Mouse (Mus musculus) kidney, postnatal 25 days (tissue): ENCODE results near the gene Eid1.

Source experiments
- DNase-seq, 2 experiments: peaks; one replicate each; pipeline ENCODE4 v3.0.0; 2021; ENCODE audit warnings: mixed read lengths in 2 of 2

The Eid1 gene

DNA sequence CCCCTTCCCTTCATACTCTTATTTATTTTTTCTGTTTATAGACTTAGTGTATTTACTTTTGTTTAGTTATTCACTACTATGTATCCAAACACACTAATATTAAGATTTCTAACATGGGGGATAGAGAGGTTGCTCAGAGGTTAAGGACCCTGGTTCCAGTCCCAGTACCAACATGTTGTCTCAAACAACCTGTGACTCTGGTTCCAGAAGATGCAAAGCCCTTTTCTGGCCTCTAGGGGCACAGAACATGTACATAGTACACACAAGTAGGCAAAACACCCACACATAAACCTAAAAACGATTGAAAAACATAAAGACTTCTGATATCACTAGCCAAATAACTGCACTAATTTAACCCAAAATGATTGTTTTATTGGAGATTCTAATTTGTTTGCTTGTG is 2.0 kb upstream of the Eid1 start:
- no peak for DNase-seq

DNA sequence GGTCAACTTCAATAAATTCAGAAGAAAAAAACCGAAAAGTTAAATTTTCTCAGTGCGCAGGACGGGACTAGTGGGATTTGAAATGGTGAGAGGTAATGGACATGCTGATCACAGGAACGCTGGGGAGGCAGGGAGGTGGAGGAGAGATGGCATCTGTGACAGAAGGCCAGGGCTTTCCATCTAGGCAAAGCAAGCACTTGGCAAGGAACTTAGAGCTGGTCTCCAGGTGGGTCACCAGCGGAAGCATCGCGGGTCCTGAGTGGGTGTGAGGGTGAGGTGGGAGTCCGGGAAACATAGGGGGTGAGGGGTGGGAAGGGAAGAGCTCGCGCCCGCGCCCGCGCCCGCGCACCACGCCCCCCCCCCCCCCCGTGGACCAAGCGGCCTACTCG is 333 bp upstream of the Eid1 start:
- no peak for DNase-seq

DNA sequence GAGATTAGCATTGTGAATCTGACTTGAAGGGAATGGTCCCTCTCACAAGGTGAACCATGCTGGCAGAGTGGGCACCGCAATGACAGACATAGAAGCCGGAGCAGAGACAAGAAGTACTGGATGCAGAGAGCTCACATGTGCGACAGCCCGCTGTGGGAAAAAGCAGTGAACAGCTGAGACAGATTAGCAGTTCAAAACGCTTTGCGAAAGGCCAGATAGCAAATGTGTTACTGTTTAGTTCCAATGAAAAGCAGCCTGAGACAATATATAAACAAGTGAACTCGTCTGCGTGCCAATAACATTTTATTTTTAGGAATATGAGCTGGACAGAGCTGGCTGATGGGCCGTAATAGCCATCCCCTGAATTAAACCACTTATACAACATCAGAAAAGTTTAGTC is 8.9 kb downstream of the Eid1 start:
- no peak for DNase-seq

DNA sequence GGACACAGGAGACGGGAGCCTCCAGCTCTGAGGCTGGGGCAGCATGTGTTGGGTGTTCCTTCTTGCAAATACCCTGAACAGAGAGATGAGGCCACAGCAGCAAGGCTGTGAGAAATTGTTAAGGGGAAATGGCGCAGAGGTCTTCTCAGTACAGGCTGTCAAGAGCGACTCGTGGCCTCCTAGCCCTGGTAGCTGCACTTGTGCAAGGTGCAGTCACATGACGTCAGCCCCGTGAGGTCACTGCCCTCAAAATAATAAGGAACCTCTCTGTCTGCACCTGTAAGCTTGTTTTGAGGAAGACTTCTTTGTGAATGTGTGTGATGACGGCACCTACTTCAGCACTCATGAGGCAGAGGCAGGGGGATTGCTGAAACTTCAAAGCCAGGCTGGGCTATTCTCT is 11.0 kb downstream of the Eid1 start:
- DNase-seq, result no peak

DNA sequence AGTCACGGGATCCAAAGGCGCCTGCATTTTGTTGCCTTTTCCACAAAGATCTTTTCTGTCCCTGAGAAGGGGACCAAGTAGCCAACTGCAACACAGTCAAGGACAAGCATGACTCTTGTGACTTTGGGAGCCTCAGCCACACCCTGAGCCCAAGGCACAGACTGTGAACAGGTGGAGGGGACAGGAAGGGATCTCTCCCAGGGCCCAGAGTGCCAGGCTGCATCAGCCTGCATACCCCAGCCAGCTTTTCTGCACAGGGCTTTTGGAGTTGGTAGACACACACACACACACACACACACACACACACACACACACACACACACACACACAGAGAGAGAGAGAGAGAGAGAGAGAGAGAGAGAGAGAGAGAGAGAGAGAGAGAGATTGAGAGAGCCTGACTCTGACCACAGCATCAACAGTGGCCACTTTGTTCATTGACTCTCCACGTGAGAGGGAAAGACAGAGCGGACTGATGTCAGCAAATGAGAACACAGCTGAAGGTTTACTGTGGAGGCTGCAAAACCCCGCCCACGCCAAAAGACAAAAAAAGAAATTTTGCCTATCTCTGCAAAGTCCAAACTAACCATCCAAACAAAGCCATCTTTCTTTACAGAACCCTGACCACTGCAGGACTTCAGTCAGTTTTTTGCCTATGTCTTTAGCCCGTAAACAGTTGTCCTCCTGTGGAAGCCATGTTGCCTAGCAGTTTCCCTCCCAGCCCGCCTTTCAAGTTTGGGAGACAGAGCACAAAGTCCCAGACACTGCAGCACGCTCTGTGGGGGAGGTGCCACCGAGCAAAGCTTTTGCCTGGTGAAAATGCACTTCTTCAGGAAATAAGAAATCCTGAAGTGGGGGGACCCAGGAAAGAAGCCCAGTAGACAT is 11.9 kb downstream of the Eid1 start:
- DNase-seq, result no peak

DNA sequence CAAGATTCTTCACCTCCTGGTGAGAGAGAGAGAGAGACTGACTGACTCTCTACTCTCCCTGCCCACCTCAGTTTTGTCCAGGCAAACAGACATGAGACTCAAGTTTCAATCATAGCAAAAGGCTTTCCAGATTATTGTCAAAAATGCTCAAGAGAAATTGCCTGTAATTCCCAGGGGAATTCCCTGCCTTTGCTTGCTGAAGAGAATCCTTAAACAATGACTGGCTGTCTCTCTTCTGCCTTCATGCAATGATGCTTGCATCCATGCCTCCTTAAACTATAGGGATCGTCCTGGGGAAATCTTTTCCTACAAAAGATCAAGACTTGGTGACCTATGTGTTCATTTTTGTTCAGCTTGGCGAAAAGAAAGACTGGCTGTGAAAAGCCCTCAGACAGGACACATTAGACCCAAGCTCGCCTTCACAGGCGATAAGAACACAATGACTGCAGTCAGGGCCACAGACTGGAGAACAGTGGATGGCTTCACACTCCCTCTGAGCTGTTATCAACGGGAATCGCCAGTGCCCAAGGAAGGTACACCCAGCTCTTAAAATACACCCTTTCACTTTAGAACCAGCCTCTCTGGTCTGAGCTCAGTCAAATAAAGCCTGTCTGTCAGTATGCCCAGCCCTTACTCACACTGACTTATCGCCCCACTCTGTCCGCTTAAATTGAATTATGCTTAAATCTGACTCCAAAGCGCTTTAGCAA is 12.7 kb downstream of the Eid1 start:
- DNase-seq, result no peak

DNA sequence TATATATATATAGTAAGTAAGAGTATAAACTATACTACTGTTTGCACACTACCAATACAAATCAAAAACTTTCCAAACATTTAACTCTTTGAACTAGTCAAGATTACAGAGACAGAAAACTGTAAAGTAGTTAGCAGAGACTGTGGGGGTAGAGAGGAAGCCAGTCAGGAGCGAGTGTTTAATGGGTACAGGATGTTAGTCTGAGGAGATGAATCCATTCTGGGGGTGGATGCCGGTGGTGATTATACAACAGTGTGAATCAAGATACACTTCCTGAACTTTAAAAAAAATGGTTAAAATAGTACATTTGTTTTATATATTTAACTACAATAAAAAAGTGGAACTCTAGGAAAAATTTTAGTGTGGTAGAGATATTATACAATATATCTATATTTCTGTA is 19.1 kb downstream of the Eid1 start:
- DNase-seq, result no peak

DNA sequence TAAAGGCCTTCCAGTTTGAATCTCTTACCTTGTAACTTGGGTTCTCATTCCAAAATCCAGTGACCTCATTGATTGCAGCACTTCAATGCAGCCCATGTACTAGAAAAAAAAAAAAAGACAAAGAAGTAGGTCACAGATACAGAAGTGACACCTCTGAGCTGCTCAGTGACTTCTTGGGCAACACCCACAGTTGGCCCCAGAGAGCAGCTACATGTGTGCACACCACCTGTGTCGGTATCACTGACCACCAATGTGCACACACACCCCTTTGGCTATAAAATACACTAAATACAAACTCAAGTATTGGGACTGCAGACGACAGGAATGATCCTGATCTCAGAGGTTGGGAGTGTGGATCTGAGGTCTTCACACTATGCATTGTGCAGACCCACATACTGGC is 21.9 kb downstream of the Eid1 start:
- DNase-seq, result no peak

DNA sequence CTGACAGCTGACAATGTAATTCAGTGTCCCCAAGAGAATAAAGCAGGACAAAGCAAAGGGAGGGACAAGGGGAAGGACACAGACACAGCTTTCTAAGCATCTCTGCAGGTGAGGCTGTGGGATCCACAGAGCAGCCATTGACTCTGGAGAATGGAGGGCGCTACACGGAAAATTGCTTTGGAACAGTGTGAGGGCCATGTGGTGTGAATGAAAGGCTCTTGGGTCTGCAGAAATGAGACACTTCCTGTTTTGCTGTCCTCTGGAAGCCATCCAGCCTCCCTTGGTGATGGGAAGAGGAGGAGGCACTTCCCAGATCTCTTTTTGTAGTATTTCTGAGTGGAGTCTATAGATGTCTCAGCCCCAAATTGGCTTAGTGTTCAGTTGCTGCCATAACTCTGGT is 23.3 kb downstream of the Eid1 start:
- peak; percentile 57 to 66 for DNase-seq

DNA sequence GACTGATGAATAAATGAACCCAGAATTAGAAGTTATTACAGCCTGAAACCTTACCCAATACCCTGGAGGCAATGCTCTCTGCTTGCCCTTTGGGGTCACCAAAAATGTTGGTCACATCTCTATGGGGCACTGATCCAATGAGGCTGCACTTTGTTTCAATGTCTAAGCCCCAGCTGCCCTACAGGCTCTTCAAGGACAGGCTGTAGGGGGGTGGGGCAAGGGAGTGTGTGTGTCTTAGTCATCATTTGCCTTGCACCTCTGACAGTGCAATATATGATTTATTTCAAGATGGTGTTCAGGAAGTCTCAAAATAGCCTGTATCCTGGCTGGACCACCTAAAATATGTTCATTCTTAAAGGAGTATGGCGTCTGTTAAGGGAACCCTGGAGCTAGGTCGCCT is 28.7 kb downstream of the Eid1 start:
- no peak for DNase-seq

DNA sequence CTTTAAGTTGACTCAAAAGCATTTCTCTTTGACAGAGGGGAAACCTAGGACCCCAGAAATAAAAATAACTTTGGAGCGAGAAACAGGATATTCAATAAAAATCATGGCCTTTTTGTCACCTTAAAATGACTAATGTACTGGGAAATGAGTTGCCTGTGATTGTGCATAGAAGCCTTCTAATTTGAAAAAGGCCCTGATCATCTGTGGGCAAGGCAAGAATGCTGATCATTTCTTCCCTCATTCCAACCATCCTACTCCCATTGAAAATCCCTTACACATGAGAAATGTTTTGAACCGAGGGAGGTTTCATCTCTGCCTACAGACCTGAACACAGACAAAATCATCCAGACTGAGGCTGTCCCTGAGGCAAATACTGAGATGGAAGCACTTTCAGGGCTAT is 30.0 kb downstream of the Eid1 start:
- DNase-seq, result no peak

DNA sequence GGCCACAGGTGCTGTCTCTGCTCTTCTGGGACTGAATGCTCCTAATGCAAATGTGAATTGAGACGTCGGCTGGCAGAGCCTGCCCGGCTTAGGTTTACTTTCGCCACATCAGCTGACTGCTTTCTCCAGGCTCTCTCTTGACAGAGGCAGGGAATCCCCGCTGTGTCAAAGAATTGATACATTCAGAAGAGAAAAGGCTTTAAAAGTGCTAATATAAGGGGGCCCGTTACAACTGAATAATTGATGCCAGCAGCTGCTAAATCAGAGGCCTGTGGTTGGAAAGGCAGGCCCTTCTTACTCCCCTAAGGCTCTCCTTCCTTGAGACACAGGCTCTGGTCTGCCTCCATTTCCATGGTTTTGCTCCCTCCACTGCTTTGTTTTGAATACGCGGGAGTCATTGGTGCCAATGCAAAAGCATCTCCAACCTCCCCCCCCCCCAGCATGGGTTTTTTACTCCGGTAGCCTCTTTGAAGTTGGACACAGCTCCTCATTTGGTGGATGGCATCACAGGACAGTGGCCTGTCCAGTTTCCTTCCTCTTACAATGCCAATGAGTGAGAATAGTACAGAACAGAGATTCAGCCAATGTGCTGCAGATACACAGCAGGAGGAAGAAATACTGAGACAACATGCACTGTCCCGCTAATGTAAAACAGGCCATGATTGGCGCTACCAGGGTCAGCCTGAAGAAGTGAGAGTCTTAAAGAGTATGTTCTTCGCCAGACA is 32.2 kb downstream of the Eid1 start:
- no peak for DNase-seq

DNA sequence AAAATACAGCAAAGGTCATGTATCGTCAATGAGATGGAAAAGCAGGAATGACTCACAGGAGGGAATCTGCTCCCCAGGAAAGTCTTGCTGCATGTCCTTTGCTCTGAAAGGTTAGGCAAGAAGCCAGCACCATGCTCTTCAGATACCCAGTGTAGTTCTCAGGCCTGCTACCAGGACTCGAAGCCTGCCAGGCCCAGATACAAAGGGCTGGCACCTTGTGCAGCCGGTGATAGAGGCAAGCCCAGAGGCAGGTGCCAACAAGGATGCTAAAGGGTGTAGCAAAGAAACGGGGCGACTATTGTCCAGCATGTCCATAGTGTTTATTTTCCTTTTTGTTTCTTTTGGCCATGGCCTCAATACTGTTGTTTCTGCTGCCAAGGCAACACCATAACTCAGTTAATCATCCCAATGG is 33.6 kb downstream of the Eid1 start:
- DNase-seq, result no peak

DNA sequence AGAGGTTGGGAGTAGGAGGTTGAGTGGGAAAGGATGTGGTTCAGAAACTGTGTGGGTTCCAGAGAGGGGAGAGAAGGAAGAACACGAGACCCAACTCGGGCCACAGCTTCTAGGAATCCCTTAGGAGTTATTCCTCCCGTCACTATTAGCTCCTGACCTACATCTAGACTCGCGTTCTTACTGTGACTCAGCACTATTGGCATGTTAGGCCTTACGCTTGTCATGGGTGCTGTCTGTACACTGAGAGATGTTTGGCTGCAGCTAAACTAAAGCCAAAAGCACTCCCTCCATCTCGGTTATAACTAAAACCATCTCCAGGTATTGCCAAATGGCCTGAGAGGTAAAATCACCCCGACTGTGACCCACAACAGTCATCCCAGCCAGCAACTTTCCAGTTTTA is 43.7 kb downstream of the Eid1 start:
- no peak for DNase-seq

DNA sequence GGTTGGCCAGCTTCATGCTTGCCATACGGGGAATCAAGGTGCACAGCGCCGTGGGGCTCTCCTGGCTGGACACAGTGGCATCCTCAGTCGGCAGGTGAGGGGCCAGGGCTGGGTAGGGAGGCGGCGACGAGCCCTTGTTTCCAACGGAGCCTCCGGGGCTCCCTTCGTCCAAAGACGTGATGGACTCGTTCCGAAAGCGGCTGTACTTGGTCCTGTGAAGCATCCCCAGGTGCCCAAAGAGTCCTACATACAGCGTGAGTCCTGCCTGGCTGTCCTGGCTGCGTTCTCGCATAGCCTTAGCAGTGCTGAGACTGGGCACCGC is 50.2 kb downstream of the Eid1 start:
- no peak for DNase-seq

DNA sequence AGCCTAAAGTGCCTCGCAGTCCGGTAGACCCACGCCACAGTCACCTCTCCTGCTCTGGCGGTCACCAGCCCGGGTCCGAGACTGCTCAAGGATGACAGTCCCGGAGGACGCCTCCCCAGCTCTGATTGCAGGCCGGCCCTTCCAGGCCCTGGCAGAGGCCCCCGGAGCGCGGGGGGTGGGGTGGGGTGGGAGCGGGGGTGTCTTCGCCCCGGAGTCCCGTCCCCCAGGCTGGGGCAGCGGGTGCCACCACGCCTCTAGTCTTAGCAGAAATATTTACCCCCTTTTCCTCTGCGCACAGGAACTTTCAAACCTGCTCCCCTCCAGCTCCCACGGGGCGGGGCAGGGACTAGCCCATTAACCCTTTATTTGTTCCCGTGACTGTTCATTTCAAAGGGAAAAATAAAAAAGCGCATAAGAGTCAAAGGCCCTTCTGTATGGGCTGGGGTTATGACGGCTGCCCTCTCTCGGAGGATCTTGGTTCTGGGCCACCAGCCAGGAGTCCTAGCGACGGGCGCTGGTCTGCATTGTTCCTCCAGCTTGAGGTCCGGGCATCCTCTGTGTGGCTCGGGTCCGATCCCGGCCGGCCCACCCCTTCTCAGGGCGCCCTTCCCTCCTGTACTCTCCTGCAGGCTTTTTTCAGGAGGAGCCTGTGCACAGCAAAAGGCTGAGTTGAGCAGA is 50.7 kb downstream of the Eid1 start:
- peak; percentile 65 to 71 for DNase-seq

DNA sequence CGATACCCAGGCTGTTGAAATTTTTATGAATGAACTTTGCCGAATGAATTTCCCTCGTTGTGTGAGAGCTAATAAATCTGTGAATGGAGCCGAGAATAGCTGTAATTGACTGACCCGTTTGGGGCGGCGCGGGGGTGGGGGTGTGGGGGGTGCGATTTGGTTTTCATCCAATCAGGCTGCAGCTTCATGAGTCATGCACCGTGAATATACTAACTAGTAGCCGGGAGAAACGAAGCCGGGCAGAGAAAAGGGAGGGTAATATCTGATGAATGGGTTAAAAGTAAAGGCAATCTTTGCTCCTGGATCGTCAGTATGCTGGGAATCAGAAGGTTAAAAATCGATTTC is 51.2 kb downstream of the Eid1 start, which contains the start of gene Shc4:
Gene Shc4, minus strand, starts transcription at position 63 of the 345 bp plus-strand sequence.
- no peak for DNase-seq
